Mouse (Mus musculus) megakaryocyte, adult 5-6 weeks (primary cell): ENCODE results near the gene Mpo. TPM values are rescaled to one million over a fixed set of nuclear protein-coding genes. Genes with fewer than 3 reads are reported as not detected.
A peak's percentile ranks its signal among the peaks of the same experiment; 100 is the strongest.

Source experiments
- ATAC-seq: 2 replicates; pipeline ENCODE4 v1.8.0; 2016; ENCODE audit warnings: mild to moderate bottlenecking, inconsistent platforms; ENCODE audit not compliant: poor library complexity, severe bottlenecking
- total RNA-seq, 2 experiments: library from RNA; stranded (forward) in 1 of 2; stranded (reverse) in 1 of 2; fragments of 153-499, 151-499 nt in 1 of 2; fragments of 221-1000, 200-1000 nt in 1 of 2; gene quantifications; 2 replicates each; pipeline versions ENCODE4 v1.2.3 to v1.2.4; 2015 to 2017

Gene Mpo
- 284 and 331 TPM in 2 replicates for total RNA-seq (2015)
- 235 and 273 TPM in 2 replicates for total RNA-seq (2017)

DNA sequence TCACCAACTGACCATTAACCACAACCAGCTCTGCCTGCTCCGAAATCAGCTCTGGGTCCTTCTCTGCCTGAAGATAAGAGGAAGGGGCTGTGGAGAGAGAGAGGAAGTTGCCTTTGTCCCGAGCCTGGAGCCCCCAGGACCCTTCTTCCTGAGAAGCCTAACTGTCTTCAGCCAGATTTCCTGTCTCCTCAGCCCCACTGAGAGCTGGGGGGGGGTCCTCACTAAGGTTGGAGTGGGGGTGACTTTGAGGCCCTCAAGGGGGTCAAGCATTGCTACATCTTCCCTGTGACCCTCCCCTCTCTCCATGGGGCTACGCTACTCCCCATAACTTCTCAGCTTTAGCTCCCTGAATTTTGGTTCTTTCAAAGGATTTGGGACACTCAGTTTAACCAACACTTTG is at the start of gene Mpo:
TSS of gene Mpo (plus strand) at position 122 of the 400 bp plus-strand sequence.
- ATAC-seq, result no peak

DNA sequence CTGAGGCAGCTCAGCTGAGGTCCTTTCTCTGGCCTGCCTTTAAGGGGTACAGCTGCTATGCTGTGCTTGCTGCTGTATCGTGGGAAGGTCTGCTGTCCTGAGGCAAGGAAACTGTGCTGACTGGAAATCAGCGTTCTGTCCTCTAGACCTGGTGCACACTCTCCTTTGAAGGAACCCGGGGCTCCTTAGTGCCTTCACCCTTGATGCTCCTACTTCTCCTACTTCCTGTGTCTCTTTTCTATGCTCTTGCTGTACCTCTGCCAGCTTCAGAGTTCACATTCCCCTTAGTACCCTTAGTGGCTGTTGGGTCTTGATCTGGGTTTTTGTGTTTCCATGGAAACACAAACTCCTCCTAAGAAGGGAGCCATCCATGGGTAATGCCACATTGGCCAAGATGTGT is 49.7 kb upstream of the Mpo start:
- no peak for ATAC-seq

DNA sequence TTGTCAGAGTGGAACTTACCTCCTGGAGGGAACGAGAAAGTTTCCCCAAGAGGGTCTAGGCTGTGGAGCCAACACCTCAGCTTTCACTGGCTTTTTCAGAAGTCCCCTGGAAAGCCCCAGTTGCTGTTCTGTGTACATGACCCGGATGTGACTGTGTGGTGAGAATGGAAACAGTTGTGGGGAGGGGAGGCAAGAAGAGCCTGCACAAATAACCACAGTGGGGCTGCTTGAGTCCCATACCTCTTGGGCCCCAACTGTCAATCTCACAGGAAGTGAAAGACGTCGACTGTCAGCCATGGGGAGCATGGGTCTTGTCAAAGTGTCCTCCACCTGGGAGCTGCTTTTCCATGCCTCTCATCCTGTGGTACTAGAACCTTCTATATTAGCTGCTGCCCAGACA is 48.4 kb upstream of the Mpo start:
- no peak for ATAC-seq

DNA sequence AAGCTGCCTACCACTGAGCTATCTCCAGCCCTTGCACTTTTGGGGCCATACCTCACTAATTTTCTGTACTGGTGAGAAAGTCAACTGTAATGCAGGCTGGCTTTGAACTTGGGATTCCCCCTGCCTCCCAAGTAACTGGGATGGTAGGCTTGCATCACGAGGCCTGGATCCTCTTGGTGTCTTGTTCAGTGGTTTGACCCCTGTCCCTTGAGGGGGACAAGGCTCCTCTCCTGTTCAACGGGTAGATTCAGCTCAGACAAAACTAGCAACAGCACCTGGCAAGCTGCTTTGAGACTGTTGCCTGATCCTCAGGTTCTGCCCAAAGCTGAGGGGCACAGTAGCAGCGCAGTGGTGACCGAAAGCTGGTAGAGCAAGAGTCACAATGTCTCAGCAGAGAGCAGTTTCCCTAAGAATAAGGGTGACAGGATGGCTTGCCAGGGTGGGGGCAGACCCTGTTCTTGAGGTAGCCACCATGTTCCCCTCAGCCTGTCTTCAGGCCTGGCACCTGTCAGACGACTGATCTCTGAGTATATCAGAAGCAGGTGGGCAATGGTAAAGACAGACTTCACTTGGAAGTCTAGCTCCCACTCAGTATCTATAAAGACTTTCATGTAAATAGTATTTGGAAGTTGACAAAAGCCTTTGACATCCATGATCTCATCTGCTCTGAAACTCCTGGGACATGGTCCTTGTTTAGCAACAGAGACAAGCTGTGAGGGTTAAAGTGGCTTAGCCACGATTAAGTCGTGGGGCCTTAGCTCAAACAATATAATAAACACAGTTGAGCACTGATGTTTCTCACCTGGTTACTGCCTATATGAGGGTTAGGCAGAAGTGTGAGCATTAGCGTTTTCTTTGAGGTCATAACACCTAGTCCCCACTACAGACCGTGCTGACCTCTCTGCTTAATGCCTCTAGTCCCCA is 47.5 kb upstream of the Mpo start:
- ATAC-seq, result no peak

DNA sequence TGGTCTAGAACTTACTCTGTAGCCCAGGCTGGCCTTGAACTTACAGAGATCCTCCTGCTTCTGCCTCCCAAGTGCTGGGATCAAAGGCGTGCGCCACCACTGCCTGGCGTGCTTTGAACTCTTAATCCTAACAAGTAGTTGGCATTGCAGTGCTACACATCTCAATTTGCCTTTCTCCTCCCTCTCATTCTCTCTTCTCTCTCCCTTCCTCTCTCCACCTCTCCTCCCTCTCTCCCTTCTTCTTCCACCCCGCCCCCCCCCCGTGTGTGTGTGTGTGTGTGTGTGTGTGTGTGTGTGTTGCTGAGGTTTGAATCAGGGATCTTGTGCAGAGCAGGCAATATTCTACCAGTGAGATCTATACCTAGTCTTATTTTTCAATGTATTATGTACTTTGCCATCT is 46.1 kb upstream of the Mpo start:
- ATAC-seq, result no peak

DNA sequence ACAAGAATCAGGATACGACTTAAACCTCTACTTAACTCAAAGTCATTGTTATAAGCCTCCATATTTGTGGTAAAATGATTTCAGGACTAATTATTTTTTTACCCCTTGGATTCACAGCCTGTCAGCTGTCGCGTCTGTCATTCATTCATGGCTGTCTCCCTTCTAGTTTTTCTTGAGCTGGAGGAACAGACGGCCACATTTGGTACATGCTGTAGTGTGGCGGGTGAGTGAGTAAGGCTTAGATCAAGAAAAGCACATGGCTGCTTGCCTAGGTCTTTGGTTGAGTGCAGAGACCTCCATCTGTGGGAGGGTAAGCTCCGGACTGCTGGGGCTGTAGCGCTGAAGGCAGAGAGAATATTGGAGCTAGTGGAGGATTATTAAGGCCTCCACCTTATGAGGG is 45.7 kb upstream of the Mpo start:
- no peak for ATAC-seq

DNA sequence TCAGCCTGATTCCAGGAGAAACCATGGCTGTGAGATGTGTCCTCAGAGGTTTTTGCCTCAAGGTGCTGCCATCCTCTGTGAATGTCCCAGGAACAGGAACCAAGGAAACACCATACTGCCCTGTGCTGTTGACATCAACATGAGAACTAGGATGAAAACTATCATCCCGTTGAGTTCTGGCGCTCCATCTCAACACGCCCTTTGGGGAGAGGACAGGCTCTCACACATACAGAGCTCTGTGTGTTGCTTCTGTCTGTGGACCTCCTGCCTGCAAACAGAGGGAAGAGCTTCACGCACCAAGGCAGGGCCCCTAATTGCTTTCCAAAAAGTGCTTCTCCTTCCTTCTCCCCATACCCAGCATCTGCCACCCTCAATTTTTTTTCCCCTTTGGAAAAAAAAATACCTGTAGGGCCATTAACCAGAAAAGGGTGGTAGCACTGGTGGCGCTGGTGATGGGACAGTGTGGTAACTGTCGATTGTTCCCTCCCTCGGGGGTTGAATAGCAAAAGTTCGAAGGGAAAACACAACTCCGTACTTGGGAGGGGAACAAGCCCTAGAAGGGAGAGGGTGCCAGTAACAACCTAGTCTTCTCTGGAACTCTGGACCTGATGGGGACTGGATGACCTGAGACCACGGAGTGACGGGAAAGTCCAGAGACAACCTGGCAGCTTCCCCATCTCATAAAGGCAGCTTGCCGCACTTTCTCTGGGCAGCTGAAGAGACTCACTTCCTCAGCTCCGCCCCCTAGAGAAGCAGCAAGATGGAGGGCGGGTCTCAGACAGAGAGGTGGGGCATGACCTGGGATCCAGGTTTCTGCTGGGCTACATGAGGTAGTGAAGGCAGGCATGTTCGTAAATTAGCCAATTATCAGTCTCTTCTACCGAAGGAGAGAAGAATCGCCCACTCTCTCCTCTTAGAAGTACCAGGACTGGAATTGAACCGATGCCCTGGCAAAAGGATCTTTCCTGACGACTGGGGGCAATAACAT is 45.0 kb upstream of the Mpo start:
- peak; percentile 55 for ATAC-seq

DNA sequence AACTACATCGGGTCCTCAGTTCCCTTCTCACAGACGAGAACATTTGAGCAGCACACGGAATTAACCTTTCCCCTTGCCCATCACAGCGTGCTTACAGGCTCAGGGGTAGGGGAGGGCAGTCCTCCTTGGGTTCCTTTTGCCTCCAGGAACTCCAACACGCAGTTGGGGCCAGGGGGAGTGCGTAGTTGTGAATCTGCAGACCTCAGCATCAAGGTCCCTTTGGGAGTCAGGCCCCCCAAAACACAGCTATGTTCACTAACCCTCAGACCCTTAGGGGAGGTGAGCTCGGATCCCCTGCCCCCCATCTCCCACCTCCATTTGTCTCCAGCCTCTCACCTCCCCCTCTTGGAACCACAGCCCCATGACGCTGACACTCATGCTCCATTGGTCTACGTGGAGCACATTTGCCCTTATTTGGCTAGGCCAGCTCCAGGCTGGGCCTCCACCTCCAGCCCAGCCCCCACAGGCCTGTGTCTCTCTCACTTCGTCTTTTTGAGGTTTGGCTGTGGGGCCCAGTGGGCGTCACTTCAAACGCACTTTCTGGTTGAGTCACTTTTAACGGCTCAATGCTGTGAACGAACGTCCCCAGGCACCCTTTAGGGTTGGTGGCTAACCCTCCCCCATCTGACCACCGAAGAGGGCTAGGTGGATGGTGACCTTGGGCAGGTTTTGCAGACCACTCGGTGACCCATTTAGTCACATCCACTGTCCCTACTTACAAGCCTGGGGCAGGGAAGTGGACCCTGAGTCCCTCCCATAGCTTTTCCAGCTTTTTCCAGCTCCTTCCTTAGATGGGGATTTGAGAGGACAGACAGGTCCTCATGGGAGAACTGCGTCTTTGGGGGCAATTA is 44.0 kb upstream of the Mpo start:
- peak; percentile 65 for ATAC-seq

DNA sequence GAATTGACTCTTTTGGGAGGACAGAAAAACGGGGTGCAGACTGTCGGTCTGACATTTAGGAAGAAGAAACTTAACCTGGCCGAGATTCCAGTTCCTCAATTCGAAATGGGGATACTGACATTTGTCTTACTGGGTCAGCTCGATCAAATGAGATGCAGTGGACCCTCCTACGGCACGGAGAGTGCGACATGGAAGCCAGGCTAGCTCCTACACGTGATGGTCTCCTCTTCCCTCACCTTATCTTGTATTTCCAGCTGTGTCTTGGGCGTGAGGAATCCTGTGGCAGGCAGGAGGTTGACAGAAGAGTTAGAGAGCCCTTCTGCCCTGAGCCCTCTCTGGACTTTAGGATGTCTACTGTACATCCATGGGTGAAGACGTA is 43.3 kb upstream of the Mpo start:
- ATAC-seq, result no peak

DNA sequence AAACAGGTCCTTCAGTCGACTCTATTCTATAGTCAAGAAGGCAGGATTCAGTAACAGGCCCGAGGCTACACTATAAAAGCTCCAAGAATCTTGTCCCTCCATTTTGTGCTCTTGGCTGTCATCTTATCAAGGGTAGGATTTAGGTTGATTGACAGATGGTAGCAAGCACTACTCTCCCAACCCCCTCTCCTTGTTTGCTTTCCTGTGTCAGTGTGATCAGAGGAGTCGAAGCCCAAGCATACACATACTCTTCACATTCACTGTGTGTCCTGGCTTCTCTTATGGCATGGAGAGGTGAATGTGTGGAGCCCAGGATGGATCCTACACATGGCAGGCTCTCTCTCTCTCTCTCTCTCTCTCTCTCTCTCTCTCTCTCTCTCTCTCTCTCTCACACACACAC is 42.9 kb upstream of the Mpo start:
- no peak for ATAC-seq

DNA sequence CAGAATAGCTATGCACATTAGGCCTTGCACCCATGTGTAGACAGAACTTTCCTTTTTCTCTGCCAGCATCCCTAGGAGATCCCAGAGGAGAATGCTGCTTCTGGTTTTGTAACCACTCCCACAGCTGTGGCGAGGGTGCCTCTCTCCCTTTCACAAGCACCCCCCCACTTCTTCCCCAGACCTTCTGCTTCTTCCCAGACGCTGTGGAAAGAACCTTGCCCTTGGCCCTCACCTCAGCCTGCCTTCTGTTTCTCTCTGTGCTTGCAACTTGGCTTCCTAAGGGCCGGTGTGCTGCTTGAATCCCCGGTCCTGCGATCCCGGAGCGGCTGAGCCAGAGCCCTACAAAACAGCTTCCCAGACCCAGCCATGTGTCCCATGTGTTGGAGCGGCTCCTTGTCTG is 42.4 kb upstream of the Mpo start:
- ATAC-seq, result no peak

DNA sequence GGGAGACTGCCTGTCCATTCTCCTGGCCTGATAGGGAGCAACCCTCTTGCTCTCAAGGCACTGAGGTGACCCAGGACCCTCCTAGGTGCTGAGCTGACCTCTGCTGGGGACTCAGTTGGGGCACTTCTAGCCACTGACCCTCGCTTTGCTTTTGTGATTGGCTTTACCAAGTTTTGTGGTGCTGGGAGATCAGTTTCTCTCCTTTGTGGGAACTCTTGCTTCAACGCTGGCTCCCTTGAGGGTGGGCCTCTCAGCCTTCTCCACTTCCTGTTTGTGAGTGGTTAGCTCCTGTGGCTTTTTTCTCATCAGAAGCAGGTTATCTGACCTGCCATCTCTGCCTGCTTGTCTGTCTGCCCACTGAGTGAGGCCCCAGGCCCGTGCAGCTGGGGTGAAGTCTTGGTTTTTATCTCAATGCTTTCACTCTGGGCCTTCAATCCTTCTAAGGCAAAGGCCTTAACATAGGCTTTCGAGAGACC is 41.9 kb upstream of the Mpo start:
- ATAC-seq, result peak; percentile 4; the same call in 1 of the 2 replicates

DNA sequence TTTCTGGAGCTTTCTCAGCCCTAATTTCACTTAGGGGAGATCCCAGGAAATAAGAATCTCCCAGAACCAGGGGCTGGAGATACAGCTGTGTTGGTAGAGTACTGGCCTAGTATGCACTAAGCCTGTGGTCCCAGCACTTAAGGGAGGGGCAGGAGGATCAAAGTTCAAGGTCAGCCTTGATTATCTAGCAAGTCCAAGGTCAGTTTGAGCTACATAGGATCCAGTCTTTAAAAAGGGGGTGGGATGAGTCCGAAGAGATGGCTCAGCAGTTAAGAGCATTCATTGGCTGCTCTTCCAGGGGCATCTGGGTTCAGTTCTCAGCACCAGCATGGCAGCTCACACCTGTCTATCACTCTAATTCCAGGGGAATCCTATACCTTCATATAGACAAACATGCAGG is 41.1 kb upstream of the Mpo start:
- no peak for ATAC-seq

DNA sequence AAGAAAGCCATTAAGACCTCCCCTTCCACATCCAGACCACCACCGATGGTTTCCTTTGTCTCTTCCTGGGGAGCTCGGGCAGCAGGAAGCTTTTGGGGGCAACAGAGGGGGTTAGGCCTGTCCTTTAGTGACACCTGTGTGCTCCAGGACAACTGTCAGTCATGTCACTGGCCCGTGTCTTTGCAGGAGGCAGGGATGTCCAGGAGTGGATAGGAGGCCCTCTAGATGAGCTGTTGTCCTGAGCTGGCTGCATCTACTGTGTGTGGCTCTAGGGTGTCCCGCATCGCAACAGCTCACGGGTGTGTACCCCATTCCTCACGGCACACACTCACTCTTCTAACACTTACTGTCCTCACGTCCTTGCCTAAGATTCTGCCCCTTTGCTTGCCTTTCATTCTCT is 40.1 kb upstream of the Mpo start:
- no peak for ATAC-seq

DNA sequence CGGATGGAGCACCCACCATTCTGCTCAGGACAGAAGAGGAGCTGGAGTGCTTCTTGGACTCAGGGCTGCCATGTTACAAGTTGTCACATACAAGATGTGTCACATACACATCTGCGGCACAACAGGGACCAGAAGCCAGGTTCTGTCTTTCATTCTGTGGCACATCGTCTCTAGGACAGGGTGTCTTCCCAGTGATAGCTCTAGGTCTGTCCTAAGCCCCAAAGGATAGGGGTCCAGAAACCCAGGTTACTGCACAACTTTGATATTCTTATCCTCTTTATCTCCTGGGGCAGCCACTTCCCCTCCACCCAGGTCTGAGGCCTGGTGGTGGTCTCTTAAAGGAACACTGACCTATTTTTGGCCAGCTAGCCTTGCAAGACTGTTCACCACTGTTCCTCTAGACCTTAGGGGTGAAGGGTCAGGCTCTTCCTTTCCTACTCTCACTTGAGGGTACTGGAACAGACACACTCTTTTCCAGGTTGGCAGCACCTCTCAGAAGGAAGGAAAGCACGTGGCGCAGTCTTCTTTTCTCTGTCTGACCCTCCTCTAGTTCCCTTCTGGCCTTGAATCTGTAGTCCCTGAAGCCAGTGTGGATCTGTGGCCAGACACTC is 39.4 kb upstream of the Mpo start:
- no peak for ATAC-seq

DNA sequence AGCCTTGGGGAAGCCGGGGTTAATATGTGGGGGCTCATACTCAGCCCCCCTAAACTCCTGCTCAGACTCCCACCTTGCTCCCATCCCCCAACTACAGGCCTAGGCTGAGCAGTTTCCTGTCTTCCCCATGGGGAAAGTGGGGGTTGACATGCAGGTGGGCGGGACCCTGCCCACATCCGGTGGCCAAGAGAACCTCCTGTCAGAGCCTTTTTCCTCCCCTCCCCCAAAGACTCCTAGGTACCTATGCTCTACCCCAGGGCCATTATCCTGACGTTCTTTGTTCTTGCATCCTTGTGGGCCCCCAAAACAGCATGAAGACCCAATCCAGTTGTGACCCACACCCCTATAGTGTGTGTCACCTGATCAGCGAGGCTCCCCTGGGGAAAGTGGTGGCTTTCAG is 38.8 kb upstream of the Mpo start:
- ATAC-seq, result peak; percentile 16

DNA sequence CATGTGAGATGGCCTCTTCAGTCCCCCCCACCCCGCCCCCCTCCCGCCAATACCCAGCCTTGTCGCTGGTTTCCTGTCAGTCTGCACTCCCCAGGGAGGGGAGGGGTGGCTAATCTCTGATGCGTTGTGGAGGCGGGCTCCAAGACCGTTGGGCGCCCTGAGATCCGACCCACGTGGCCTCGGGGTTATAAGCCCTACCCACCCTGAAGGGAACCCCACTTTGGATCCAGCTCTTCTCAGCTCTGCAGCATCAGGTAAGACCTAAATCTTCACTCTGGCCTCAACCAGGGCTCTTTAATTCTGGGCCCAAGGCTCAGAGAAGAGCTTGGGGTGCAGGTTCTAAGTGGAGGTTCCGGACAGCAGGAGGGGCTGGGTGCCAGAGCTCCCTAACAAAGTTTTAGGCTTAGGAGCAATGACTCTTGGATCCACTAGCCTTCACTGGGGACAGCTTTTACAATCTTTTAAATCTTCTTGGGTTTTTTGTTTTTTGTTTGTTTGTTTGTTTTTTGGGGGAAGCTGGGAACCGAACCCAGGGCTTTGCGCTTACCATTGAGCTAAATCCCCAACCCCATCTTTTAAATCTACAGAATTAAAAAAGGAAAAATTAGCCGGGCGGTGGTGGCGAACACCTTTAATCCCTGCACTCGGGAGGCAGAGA is 37.9 kb upstream of the Mpo start:
- ATAC-seq, result peak; percentile 41

DNA sequence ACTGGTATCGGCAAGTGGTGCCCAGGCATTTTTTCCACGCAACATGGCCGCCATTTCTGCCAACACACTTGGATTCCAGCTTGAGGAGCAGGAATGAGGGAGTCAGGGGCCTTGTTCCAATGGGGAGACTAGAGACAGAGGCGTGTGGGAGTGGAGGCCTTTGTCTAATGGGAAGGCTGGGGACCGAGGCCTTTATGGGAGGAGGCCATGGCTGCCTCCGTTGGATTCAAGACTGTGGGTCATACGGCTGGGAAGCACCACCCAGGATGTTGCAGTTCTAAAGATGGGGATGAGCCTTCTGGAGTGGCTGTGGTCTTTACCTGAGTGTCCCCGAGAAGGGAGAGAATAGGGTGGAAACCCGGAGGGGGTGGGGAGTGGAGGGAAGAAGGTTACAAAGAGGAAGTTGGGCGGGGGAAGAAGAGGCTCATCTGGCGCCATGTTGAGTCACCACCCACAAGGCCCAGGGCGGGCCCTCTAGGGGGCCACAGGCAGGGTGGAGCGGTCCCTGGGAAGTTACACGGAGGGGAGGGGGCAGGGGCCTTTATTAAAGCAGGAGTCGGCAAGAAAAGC is 37.0 kb upstream of the Mpo start:
- peak; percentile 22 for ATAC-seq
